Mouse (Mus musculus) kidney, adult 2 months (tissue): Measurements from ENCODE around the gene Gng2.

ENCODE experiments used
- CTCF ChIP-seq: fragments of 200-500 bp; conservative IDR thresholded peaks from 2 replicates; pipeline ENCODE4 v1.5.1; 2011; ENCODE audit warnings: low read depth, mild to moderate bottlenecking, control low read depth, low read length, moderate library complexity, mixed read lengths; ENCODE audit not compliant: insufficient read depth, insufficient read length
- POLR2A ChIP-seq: fragments of 200-500 bp; IDR thresholded peaks from one replicate; pipeline ENCODE4 v1.6.1; 2011; ENCODE audit warnings: low read depth, low read length, control low read depth

- TF ChIP-seq POLR2A: no peak
- TF ChIP-seq CTCF: no peak
Measured at GRCm38 (mm10) chr14:19825481-19825880, 151.9 kb downstream of the Gng2 start.
